Mouse (Mus musculus): ENCODE data around the gene Amd1. TPM values are rescaled to one million over a fixed set of nuclear protein-coding genes. Genes with fewer than 3 reads are reported as not detected.
A peak's percentile ranks its signal among the peaks of the same experiment; 100 is the strongest.
"Not testable (repeated sequence)": the region's sequence is repeated elsewhere in the genome, so short reads cannot be mapped to it uniquely, and the experiment has no call there.

Amd1 gene
- polyA plus RNA-seq, 1 experiment from 2014 or later = 73.4 TPM

- Histone ChIP-seq H3K9ac (no peak overlapping the region), H3K27ac (no peak overlapping the region), H3K9me3 (no peaks in the 10 kb centered on the region), H3K36me3 (replicated peaks) (no peaks in the 10 kb centered on the region), H3K4me1 (no peaks in the 10 kb centered on the region), H3K27me3 (no peaks in the 10 kb centered on the region), H3K4me3 (replicated peaks) (no peak overlapping the region), H3K4me2 (no peak overlapping the region)
- 79% methylated on average over 1 of the region's 1 CpGs for WGBS
- ATAC-seq (ENCODE audit: low FRiP score) = no peak
Observed at GRCm38 (mm10) chr10:40330262-40330661, 28.3 kb upstream of the Amd1 start.

- 85% methylated on average over 9 of the region's 9 CpGs for WGBS
- no peak overlapping the region for H3K9ac ChIP-seq
Observed at GRCm38 (mm10) chr10:40328004-40328551, 26.1 kb upstream of the Amd1 start.

GRCm38 (mm10) chr10:40320306-40320705, 18.3 kb upstream of the Amd1 start:
- Histone ChIP-seq H3K4me1 (no peaks in the 10 kb centered on the region), H3K4me3 (replicated peaks) (no peak overlapping the region), H3K9ac (no peak overlapping the region), H3K27me3 (no peaks in the 10 kb centered on the region), H3K9me3 (no peaks in the 10 kb centered on the region), H3K36me3 (replicated peaks) (no peaks in the 10 kb centered on the region), H3K4me2 (no peak overlapping the region), H3K27ac (no peak overlapping the region)
- ATAC-seq (ENCODE audit: low FRiP score) = no peak
- WGBS = 88% methylated on average over 10 of the region's 10 CpGs

More at GRCm38 (mm10) chr10:40328004-40328551, 26.1 kb upstream of the Amd1 start:
- H3K9me3 ChIP-seq = no peaks in the 10 kb centered on the region
- no peaks in the 10 kb centered on the region for H3K36me3 ChIP-seq (replicated peaks)
- no peaks in the 10 kb centered on the region for H3K4me1 ChIP-seq
- H3K4me2 ChIP-seq = no peak overlapping the region
- no peak overlapping the region for H3K4me3 ChIP-seq (replicated peaks)
- ATAC-seq (ENCODE audit: low FRiP score) = no peak
- no peak overlapping the region for H3K27ac ChIP-seq
- H3K27me3 ChIP-seq = no peaks in the 10 kb centered on the region

- Histone ChIP-seq H3K9ac (no peak overlapping the region), H3K36me3 (replicated peaks) (no peaks in the 10 kb centered on the region), H3K4me2 (no peak overlapping the region), H3K4me1 (no peaks in the 10 kb centered on the region), H3K9me3 (no peaks in the 10 kb centered on the region), H3K27me3 (no peaks in the 10 kb centered on the region), H3K4me3 (replicated peaks) (no peak overlapping the region), H3K27ac (no peak overlapping the region)
- ATAC-seq (ENCODE audit: low FRiP score) = no peak
- WGBS = 63% methylated on average over 7 of the region's 7 CpGs
Observed at GRCm38 (mm10) chr10:40316841-40317585, 15.0 kb upstream of the Amd1 start.

GRCm38 (mm10) chr10:40312781-40313180, 10.8 kb upstream of the Amd1 start:
- H3K9ac ChIP-seq = no peak overlapping the region
- H3K4me1 ChIP-seq = no peaks in the 10 kb centered on the region
- no peak overlapping the region for H3K27ac ChIP-seq
- no peak overlapping the region for H3K4me2 ChIP-seq
- H3K9me3 ChIP-seq = no peaks in the 10 kb centered on the region
- ATAC-seq (ENCODE audit: low FRiP score) = no peak
- H3K4me3 ChIP-seq (replicated peaks) = no peak overlapping the region
- no peaks in the 10 kb centered on the region for H3K27me3 ChIP-seq
- 92% methylated on average over 4 of the region's 4 CpGs for WGBS
- no peaks in the 10 kb centered on the region for H3K36me3 ChIP-seq (replicated peaks)

GRCm38 (mm10) chr10:40309884-40310635, 8.1 kb upstream of the Amd1 start:
- no peak for ATAC-seq (ENCODE audit: low FRiP score)
- WGBS = 57% methylated on average over 6 of the region's 6 CpGs
- H3K27me3 ChIP-seq = no peaks in the 10 kb centered on the region
- no peaks in the 10 kb centered on the region for H3K4me1 ChIP-seq
- no peak overlapping the region for H3K9ac ChIP-seq
- no peak overlapping the region for H3K4me2 ChIP-seq
- H3K36me3 ChIP-seq (replicated peaks) = no peaks in the 10 kb centered on the region
- H3K4me3 ChIP-seq (replicated peaks) = no peak overlapping the region
- no peak overlapping the region for H3K27ac ChIP-seq
- H3K9me3 ChIP-seq = no peaks in the 10 kb centered on the region

- Histone ChIP-seq H3K4me1 (no peaks in the 10 kb centered on the region), H3K9me3 (no peaks in the 10 kb centered on the region), H3K4me3 (replicated peaks) (no peak overlapping the region), H3K27ac (no peak overlapping the region), H3K4me2 (no peak overlapping the region), H3K9ac (no peak overlapping the region), H3K36me3 (replicated peaks) (no peaks in the 10 kb centered on the region), H3K27me3 (no peaks in the 10 kb centered on the region)
- WGBS = 62% methylated on average over 4 of the region's 4 CpGs
- no peak for ATAC-seq (ENCODE audit: low FRiP score)
Observed at GRCm38 (mm10) chr10:40307826-40308583, 6.0 kb upstream of the Amd1 start.

- Histone ChIP-seq H3K36me3 (replicated peaks) (no peaks in the 10 kb centered on the region), H3K4me3 (replicated peaks) (no peak overlapping the region), H3K27me3 (no peaks in the 10 kb centered on the region), H3K9ac (no peak overlapping the region), H3K4me2 (no peak overlapping the region), H3K9me3 (no peaks in the 10 kb centered on the region), H3K4me1 (no peaks in the 10 kb centered on the region), H3K27ac (no peak overlapping the region)
- ATAC-seq (ENCODE audit: low FRiP score) = no peak
- 88% methylated on average over 1 of the region's 1 CpGs for WGBS
Observed at GRCm38 (mm10) chr10:40305989-40306388, 4.0 kb upstream of the Amd1 start.

GRCm38 (mm10) chr10:40301181-40302075, 558 bp downstream of the Amd1 start:
- not testable (repeated sequence) for H3K27me3 ChIP-seq; H3K36me3 ChIP-seq (replicated peaks); H3K9me3 ChIP-seq
- Histone ChIP-seq H3K4me1 (peaks cover 25% of the 10 kb centered on the region), H3K9ac (peak overlapping the region; percentile 93), H3K4me3 (replicated peaks) (peak overlapping the region; percentile 87), H3K4me2 (peak overlapping the region; percentile 55), H3K27ac (peak overlapping the region; percentile 87)
- WGBS = under 1% methylated on average over 63 of the region's 91 CpGs
- peak; percentile 30 for ATAC-seq (ENCODE audit: low FRiP score)

- H3K4me1 ChIP-seq = peaks cover 31% of the 10 kb centered on the region
- H3K27me3 ChIP-seq = no peaks in the 10 kb centered on the region
- under 1% methylated on average over 36 of the region's 36 CpGs for WGBS
- peak overlapping the region; percentile 87 for H3K27ac ChIP-seq
- H3K9ac ChIP-seq = peak overlapping the region; percentile 93
- H3K9me3 ChIP-seq = no peaks in the 10 kb centered on the region
- peak; percentile 83 for ATAC-seq (ENCODE audit: low FRiP score)
- peaks cover 4% of the 10 kb centered on the region; the same call in 1 of the 2 replicates for H3K36me3 ChIP-seq (replicated peaks)
- peak overlapping the region; percentile 55 for H3K4me2 ChIP-seq
- H3K4me3 ChIP-seq (replicated peaks) = peak overlapping the region; percentile 87
Observed at GRCm38 (mm10) chr10:40300648-40301171, 1.3 kb downstream of the Amd1 start.

GRCm38 (mm10) chr10:40292640-40293039, 9.3 kb downstream of the Amd1 start:
- Histone ChIP-seq H3K27me3 (no peaks in the 10 kb centered on the region), H3K4me2 (no peak overlapping the region), H3K4me3 (replicated peaks) (no peak overlapping the region), H3K4me1 (peaks cover 10% of the 10 kb centered on the region; the same call in 1 of the 2 replicates), H3K9me3 (no peaks in the 10 kb centered on the region), H3K9ac (no peak overlapping the region), H3K36me3 (replicated peaks) (peaks cover 31% of the 10 kb centered on the region), H3K27ac (no peak overlapping the region)
- 96% methylated on average over 6 of the region's 6 CpGs for WGBS
- ATAC-seq (ENCODE audit: low FRiP score) = no peak
